Mouse (Mus musculus) brain, adult 2 months (tissue): Measurements from ENCODE around the gene Xntrpc.
"Not testable (repeated sequence)": the region's sequence is repeated elsewhere in the genome, so short reads cannot be mapped to it uniquely, and the experiment has no call there.

Experiments used
- DNase-seq: peaks from one replicate; pipeline ENCODE4 v3.0.0; 2011; ENCODE audit warnings: low read depth, low spot score

Xntrpc gene

DNA sequence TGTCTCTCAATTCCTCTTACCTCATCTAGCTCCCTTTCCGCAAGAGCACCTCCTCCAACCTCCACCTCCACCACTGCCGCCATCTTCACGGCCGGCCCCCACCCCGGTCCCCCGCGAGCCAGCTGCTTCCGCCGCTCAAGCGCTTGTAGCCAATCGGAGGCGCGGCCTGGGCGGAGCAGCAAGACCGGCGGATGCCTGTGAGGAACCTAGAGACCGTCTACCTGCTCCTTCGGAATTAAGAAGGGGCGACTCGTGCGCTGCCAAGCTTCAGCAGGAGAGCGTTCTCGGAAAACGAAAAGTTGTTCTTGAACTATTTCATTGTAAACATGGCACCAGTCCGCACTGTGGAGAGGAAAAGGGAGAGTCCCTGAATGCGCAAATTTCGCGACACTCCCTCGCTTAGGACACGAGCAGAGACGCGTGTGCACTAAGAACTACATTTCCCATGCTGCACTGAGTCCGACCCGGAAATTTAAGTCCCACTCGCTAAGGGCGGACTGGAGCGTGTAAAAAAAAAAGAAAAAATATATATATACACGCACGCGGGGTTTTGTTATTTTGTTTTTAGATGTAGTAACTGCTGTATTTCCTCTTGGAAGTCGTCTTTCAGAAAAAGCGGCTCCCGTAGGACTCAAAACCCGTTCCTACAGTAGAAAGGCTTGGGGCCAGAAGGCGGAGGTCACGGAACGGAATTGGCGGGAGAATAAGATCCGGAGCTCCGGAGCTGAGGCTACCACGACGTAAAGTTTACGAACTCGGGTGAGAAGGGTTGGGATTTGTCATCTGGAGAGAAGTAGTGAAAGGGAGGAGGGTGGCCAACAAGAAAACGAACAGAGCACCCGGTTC, at the start of gene Xntrpc, which contains the start of the genes Rnf121 and Xndc1:
Xntrpc (plus strand) TSS at position 668 of the 846 bp plus-strand sequence.
Rnf121 (minus strand) TSS at position 424 of the 846 bp plus-strand sequence.
Xndc1 (plus strand) TSS at position 466 of the 846 bp plus-strand sequence.
- DNase-seq: peak; percentile 98

DNA sequence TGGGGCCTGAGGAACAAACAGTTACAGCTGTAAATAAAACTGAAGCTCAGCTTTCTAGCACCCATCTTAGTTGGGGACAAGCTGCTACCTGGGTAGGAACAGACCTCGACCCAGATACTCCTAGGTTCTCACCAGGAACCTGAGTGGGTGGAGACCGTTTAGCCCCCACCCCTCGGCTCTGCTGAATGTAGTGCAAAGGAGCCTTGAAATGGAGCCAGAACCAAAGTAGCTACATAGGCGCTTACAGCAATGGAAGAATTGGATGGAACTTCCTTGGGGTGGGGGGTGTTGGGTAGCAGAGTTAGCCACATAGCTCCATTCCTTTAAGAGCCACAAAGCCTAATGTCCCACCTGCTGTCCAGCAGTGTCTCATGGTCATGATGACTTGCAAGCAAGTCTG, 48.6 kb upstream of the Xntrpc start:
- no peak for DNase-seq

DNA sequence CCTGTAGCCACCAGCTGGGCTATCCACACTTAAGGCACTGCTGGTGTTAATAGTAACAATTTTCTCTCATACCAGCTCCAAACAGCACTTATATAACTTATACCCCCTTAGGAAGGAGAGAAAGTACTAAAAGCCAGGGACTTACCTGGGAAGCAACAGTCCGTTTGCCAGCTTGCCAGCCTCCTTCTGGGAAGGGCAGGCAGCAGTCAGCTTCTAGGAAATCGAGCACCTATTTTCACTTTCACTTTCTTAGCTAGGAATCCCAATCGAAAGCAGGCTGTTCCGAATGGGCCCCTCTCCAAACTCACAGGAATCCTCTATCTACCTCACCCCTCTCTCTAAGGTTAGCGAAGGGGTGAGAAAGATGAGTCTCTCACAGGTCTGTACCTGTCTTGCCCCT, 48.1 kb upstream of the Xntrpc start:
- DNase-seq: no peak

DNA sequence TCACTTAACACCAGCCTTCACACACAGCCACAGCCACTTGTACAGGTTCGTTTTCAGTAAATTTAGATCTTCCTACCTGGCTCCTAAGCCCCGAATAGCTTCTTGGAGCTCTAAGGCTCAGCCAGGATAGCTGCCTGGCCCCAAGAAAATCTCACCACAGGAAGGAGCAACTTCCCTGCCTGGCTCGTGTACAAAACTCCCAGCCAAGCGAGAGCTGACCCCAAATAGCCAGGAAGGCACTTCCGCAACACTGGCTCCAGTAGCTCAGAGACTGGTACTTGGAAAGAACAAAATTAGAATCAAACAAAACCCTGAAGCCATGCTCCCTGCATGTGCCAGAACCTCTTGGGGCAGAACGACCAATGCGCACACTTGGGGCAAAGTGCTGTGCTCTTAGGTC, 47.5 kb upstream of the Xntrpc start:
- no peak for DNase-seq

DNA sequence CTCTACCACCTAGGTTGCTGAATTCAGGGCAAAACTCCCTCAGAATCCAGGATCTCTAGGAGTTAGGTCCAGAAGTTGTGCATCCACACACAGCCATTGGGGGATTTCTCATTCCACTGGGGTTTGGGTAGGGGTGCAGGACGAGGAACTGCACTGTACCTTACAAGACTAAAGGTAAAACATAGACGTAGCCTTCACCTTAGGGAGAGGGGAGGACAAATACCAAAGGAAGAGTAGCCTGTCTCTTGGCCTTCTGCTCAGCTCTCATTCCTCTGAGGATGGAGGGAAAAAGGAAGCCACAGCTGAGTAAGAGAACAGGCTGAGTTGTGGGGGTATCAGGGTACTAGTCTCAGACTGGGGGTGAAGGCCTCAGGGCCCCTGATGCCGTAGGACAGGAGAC, 46.9 kb upstream of the Xntrpc start, which contains the start of gene Il18bp:
Il18bp (minus strand) TSS at position 101 of the 400 bp plus-strand sequence.
- no peak for DNase-seq

DNA sequence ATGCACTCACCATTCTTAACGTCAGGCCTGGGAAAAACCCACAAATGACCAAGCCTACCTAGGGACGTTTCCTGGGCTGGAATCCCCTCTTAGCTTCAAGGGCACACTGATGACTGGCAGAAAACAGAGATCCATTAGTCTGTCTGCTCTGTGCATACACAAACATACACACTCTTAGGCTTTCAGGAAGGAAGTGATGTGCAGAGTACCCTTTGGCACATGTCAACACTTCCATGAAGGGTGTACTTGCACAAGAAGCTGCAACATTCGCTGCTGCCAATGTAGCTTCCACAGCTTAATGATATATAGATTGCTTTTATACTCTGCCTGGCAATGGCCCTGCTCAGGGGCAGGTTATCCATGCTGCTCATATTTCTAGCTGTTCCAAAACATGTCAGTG, 46.2 kb upstream of the Xntrpc start:
- no peak for DNase-seq

DNA sequence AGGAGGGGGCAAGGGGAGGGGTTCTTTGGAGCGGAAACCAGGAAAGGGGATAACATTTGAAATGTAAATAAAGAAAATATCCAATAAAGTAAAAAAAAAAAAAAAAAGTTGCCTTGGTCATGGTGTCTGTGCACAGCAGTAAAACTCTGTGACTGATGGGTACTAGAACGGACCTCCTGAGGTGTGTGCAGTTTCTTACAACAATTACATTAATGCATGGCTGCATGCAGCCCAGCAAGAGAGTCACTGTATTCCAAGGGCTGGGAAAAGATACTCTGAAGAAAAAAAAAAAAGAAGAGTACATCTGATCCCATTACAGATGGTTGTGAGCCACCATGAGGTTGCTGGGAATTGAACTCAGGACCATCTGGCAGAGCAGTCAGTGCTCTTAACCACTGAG, 44.6 kb upstream of the Xntrpc start:
- DNase-seq: not testable (repeated sequence)

DNA sequence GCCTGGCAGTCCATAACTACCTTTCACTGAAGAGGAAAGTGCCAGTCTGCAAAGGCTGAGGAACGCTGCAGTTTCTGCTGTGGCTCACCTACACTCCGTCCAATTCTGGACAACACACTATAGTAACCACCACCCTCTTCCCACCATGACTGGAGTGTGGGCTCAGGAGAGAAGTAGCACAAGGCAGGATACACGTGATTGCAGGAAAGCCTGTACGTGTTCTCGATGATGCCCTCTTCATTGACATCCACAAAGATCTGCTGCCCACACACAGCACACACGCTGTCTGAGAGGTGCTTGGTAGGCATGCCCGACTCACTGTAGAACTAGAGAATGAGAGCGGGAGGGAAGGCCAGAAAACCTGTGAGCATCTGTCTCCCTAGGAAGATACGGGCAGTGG, 41.7 kb upstream of the Xntrpc start:
- DNase-seq: peak; percentile 61

DNA sequence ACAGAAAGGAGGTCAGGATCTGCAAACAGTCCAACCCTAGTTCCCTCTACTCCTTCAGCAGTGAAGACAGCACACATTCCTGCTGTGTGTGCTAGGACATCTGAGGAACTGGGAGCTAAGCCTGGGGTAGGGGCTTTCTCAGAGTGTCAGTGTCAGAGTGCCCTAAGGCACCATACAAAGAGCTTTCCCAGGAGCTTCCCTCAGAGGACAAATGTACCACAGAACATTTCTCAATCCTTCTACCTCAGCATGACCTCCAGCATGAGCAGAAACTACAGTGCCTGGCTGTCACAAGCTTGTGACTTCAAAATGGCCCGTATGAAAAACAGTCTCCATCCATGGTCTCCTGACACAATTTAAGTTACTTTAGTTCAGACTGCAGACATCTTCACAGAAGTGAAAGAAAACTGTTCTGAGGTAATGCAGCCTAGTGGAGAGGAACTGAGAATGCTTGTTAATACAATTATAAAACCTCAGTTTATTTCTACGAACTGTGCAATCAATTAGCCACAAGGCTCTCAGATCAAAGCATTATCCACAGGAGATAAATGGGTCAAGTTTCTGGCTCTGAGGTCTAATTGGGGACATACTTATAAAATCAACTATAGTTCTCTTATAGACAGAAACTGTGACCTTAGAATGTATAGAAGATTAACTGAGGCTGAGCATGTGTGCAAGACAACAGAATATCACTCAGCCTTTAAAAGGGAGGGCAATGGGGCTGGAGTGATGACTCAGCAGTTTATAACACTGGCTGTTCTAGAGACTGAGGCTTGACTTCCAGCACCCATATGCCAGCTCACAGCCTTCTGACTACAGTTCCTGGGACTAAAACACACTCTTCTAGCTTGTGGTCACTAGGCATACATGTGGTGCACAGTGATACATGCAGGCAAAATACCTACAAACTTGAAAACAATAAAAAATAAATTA, 40.1 kb upstream of the Xntrpc start:
- no peak for DNase-seq

DNA sequence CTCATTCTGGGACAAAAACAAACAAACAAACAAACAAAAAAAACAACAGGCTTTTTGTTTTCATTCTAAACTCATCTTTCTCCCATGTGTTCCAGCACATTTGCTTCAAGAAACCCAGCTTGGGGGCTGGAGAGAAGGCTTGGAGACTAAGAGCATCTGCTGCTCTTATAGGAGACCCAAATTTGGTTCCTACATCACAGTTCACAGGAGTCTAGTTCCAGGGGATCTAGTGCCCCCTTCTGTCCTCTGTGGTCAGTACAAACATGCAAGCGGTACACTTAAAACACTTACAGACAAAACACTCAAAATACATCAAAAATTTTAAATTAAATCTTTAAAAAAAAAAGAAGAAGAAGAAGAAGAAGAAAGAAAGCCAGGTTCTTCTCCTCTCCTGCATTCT, 30.6 kb upstream of the Xntrpc start:
- DNase-seq: peak; percentile 57

DNA sequence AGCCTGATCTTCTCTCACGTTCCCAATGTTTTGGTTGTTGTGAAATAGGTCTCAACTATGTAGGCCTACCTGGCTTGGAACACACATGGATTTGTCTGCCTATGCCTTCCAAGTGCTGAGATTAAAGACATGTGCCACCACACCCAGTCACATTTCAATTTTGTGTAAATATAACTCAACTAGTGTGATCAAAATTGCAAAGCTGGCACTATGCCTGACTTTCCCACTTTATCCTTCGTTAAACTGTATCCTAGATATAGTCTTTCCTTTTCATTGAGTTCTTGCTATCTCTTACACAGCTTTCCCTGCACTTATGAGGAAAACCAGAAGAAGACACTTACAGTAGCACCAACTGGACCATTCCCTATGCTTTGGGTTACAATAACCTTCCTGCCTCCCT, 30.0 kb upstream of the Xntrpc start:
- DNase-seq: no peak

DNA sequence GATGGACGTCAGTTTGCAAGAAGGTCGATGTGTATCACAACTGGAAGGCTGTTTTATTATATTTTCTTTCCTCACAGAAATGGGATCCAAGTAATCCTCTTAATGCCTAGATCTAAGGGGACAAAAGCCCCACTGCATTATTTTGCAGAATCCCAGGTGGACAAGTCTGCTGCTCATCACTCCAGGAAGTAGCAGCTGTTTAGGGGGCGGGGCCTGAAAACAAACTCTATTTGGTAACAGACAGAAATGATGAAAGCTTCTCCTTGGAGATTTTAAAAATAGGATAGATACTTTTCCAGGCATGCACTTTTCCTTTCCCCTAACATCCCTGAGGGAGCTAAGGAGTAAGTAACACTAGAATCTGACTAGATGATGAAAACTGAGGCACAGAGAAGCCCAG, 28.2 kb upstream of the Xntrpc start:
- DNase-seq: peak; percentile 52

DNA sequence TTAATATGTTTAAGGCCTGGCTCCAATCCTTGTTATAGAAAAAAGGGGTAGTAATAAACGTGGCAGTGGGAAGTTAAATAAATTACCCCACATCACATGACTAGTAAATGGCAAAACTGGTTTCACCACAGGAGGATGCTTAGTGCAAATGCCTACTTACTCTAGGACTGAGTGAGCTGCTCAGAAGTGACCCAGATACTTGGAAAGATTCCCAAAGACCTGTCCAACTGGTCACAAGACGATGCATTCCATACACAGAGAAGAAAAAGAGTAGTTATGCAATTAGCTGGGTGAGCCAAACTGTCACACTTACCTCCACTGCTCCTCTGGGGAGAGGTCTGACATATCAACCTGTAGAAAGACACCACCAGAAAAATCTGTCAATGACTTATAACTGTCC, 23.2 kb upstream of the Xntrpc start:
- DNase-seq: no peak

DNA sequence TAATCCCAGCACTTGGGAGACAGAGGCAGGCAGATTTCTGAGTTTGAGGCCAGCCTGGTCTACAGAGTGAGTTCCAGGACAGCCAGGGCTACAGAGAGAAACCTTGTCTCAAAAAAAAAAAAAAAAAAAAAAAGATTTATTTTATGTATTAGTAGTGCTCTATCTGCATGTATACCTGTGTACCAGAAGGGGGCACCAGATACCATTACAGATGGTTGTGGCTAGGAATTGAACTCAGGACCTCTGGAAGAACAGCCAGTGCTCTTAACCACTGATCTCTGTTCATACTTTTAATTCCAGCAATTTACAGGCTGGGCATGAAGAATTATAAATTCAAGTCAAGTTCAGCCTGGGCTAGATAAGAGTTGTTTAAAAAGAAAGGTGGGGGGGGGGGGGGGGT, 17.0 kb upstream of the Xntrpc start:
- not testable (repeated sequence) for DNase-seq

DNA sequence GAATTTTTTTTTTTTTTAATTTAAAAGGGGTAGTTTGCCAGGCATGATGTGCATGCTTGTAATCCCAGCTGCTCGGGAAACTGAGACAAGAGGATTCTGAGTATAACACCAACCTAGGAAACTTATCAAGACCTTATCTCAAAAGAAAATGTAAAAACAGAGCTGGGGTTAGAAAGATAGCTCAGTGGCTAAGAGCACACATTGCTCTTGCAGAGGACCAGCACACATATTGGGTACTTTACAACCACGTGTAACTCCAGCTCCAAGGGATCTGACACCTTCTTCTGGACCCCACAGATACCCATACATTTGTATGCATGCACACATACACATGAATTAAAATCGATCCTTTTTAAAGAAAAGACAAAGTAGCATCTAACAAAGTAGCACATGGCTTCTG, 4.2 kb upstream of the Xntrpc start:
- DNase-seq: no peak

DNA sequence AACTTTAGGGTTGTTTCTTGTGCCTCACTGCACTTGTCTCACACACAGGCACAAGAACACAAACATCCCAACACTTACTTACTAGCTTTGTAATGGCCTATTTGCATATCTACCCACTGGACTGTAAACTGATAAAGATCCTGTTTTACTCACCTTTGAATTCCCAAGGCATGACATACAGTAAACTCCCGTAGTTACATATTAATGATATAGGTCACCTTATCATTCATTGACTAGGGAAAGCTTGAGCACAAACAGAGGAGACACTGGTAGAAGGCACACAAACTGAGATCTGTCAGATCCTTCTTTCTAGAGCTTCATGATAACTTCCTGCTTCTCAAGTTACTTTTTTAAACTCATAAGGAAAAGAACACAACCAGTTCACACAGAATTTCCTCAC, 3.3 kb upstream of the Xntrpc start:
- no peak for DNase-seq

DNA sequence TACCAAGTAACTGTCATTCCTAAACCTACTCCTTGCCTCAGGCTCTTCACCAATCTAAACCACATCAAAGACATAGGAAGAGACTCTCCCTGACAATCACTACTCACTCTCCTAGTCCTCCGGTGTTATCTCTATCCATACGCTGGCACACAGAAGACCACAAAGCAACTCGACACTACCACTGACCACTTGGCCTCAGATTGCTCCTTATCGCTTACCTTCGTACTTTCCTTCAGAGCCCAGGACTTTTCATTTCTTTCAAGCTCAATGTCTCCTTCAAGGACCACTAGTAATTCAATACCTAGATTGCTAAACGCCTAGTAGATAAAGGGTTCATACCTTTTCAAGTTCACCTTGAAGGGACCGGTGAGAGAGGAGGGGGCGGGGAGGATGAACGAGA, 1.6 kb upstream of the Xntrpc start:
- DNase-seq: no peak

DNA sequence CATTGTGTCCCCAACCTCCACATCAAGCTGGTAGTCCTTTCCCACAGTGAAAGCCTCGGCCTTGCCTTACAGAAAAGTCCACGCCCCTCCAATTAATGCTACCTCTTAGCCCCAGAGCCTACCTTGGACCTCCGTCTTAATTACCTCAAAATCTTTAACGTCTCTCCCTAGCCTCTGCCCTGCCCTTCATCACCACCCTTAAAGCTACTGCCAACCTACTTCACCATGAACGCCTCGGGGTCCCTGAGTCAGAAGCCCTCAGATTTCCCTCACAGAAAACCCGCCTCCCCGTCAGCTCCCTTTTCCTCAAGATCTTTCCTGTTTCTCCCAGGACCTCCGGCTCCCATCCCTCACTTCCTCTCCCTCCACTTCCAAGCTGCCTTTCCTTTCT, 863 bp upstream of the Xntrpc start:
- no peak for DNase-seq

DNA sequence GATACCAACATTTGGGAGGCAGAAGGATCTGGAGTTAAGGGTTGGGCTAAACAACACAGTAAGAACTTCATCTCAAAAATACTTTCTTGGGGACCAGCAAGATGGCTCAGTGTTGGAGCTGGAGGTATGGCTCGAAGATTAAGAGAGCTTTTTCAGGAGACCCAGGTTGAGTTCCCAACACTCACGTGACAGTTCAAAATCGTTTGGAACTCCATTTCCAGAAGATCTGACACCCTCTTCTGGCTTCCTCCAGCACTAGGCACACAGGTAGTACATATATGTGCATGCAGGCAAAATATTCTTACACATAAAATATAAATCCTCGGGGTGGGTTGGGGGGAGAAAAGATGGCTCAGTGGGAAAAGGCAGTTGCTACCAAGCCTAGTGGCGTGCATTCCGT, 850 bp downstream of the Xntrpc start:
- no peak for DNase-seq

DNA sequence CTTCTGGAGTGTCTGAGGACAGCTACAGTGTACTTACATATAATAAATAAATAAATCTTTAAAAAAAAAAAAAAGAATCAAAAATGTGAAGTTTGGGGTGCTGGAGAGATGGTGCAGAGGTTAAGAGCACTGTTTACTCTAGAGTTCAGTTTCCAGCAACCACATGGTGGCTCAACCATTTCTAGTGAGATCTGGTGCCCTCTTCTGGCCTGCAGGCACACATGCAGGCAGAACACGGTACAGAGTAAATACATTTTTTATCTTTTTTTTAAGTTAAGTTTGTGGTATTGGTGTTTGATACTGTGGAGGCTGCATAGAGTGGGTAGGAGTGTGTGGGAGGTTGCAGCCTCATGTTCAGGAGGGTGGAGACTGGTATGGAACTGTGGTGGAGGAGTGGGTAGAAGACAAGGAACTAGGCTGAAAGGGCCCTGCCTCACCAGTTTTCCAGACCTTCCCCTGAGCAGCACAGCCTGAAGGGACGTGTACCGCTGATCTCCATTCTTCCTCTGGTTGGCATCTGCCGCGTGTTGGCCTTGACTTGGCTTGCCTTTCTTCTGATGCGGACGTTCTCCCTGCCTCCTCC, 11.3 kb downstream of the Xntrpc start:
- peak; percentile 46 for DNase-seq

DNA sequence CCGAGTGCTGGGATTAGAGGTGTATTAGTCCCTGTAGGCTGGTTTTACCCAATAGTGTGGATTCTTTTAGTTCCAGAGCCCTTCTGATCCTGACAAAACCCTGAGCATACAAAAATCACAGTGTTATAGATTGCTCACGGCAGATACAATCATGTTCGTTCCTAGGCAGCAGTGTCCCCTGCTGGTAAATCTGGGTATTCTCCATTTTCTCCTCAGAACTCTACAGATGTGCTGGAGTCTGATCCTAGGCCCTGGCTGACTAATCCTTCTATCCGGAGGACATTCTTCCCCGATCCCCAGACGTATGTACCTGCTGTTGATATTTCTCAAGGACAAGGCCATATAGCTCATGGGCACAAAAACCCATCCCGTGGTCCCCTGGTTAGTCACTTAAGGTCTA, 13.0 kb downstream of the Xntrpc start:
- peak; percentile 62 for DNase-seq

DNA sequence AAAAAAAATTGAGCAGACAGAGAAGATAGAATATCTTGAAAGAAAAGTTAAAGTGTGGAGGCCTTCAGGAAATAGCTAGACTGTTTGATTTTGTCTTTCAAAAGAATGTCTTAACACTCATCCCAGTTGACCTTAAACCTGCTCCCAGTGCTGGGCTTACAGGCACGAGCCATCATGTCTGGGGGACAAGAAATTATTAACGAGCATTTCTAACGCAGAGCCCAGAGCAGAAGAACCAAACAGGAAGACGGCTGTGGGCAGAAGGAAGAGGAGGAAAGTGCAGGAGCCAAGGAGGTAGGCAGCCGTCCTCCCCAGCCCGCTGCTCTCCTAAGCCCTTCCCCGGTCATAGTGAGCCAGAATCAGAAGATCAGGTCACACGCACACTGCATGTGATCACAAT, 14.8 kb downstream of the Xntrpc start:
- no peak for DNase-seq
